Mouse (Mus musculus) embryonic facial prominence, embryonic 13.5 days (tissue): Measurements from ENCODE around the gene Lsm11. TPM values are rescaled to one million over a fixed set of nuclear protein-coding genes. Genes with fewer than 3 reads are reported as not detected.

Experiments
- ATAC-seq: fragments of 200-750 bp; cut with Nextera tagmentation; 2 replicates; pipeline ENCODE4 v1.8.0; 2017; ENCODE audit warnings: low read depth; ENCODE audit not compliant: insufficient number of reproducible peaks, insufficient read depth, low FRiP score, low TSS enrichment
- H3K27ac ChIP-seq: fragments of 300-500 bp; sonication (generic); 2 replicates; pipeline ENCODE4 v1.5.1; 2015; ENCODE audit warnings: moderate library complexity, mild to moderate bottlenecking, inconsistent platforms
- H3K27me3 ChIP-seq: fragments of 300-500 bp; sonication (generic); 2 replicates; pipeline ENCODE4 v1.6.1; 2015; ENCODE audit warnings: mild to moderate bottlenecking, inconsistent platforms
- H3K36me3 ChIP-seq: fragments of 300-500 bp; sonication (generic); 2 replicates; pipeline ENCODE4 v1.6.1; 2015; ENCODE audit warnings: mild to moderate bottlenecking, inconsistent platforms
- H3K4me1 ChIP-seq: fragments of 300-500 bp; sonication (generic); 2 replicates; pipeline ENCODE4 v1.6.1; 2015; ENCODE audit warnings: inconsistent platforms
- H3K4me2 ChIP-seq: fragments of 300-500 bp; sonication (generic); 2 replicates; pipeline ENCODE4 v1.6.1; 2015; ENCODE audit warnings: moderate library complexity, mild to moderate bottlenecking, inconsistent platforms
- H3K4me3 ChIP-seq: fragments of 300-500 bp; sonication (generic); 2 replicates; pipeline ENCODE4 v1.5.1; 2015; ENCODE audit warnings: mild to moderate bottlenecking, inconsistent platforms
- H3K9ac ChIP-seq: fragments of 300-500 bp; sonication (generic); 2 replicates; pipeline ENCODE4 v1.6.1; 2015; ENCODE audit warnings: mild to moderate bottlenecking, inconsistent platforms
- H3K9me3 ChIP-seq: fragments of 300-500 bp; sonication (generic); 2 replicates; pipeline ENCODE4 v1.6.1; 2016; ENCODE audit warnings: inconsistent platforms
- WGBS: fragments of 180-500 bp; shearing (Covaris S2); methylation state at CpG from one replicate; pipeline ENCODE4 v1.1.7; 2015; ENCODE audit warnings: mixed read lengths; 5-methylcytosine and 5-hydroxymethylcytosine counted together
- polyA plus RNA-seq: library from polyadenylated mRNA; unstranded; fragments of >200 nt; fragmentation: Nextera tagmentation; extraction: Ambion mirVana; gene quantifications from 2 replicates; pipeline ENCODE4 v1.2.1, GENCODE M21; 2015

Gene Lsm11
- polyA plus RNA-seq, 1 experiment from 2014 or later, result 7.0 TPM

DNA sequence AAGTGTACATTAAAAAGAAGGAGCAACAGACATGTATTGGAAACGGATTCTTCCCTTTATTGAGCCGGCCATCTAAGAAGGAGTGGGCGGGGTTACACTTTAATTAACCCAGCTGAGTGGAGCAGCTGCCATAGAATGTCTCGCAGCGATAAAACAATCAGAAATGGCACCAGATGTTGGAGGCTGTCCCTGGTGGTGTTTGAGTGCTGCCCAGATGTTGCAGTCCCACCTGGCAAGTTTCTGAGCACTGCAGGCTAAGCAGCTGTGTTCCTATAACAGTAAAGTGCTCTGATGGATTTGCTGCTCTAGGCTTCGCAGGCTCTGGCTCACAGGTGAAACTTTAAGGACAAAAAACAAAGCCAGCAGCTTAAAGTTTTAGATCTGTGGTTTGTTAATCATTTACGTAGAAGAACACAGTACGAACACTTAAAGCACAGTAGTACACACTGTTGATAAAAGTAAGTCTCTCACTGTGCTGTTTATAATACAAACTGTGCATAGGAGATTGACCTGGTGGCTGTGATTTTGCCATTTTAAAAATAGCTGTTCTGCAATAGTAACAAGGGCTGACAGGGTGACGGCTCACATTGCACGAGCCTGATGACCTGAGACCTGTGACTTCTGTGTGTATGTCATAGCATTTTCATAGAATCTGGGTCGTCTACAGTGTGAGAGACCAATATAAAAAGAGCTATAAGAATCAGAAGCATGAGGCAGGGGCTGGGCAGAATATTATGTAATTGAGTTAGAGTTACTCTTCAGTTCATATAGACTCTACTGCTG lies 44.3 kb downstream of the Lsm11 start:
- Histone ChIP-seq H3K27ac (no peak overlapping the region), H3K4me3 (no peak overlapping the region), H3K4me2 (no peak overlapping the region), H3K36me3 (peaks cover 54% of the 10 kb centered on the region), H3K9me3 (no peaks in the 10 kb centered on the region), H3K4me1 (0 out of 2 replicates have a peak, but pooled peaks cover 5% of the 10 kb centered on the region), H3K27me3 (no peaks in the 10 kb centered on the region), H3K9ac (no peak overlapping the region)
- 68% methylated on average over 11 of the region's 11 CpGs for WGBS
- ATAC-seq, result no peak

DNA sequence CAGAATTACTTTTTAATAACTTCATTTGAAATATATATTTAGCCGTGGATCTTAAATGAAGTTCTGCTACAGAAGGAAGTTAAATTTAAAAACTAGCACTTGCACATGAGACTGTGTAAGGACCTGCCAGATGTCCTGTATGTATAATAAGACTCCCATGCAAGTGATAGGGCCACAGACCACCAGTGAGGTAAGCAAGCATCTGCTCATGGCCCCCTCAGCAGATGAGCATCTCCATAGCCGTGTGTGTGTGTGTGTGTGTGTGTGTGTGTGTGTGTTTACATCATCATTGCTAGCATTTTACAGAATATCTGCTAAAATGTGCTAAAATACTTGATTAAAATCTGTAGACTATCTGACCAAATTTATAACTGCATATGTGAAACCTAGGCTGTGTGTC lies 47.3 kb downstream of the Lsm11 start:
- Histone ChIP-seq H3K36me3 (peaks cover 64% of the 10 kb centered on the region), H3K27ac (no peak overlapping the region), H3K9ac (no peak overlapping the region), H3K9me3 (no peaks in the 10 kb centered on the region), H3K4me3 (no peak overlapping the region), H3K27me3 (no peaks in the 10 kb centered on the region), H3K4me2 (no peak overlapping the region), H3K4me1 (0 out of 2 replicates have a peak, but pooled peaks cover 5% of the 10 kb centered on the region)
- no peak for ATAC-seq
- 92% methylated on average over 2 of the region's 2 CpGs for WGBS

DNA sequence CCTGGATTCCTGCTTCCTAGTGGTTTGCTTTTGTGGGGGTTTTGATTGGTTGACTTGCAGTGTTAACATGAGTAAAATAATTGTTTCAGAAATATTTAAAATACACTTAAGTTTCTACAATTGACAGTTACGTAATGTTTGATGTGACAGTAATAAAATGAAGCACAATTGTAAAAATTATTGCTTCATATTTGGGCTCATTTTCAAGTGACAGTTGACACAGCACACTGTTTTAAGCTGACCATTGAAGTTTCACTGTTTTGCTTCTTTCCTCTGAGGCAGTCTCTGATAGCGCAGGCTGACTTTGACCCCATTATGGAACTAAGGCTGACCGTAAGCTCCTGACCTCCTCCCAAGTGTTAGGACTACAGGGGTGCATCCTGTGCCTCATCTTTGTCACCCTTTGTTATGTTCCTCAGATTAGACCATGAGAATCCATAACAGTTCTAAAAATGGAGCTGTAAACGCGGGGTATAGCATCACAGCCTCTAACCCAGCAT lies 51.8 kb downstream of the Lsm11 start:
- WGBS, result 96% methylated on average over 5 of the region's 5 CpGs
- Histone ChIP-seq H3K4me2 (no peak overlapping the region), H3K27me3 (no peaks in the 10 kb centered on the region), H3K36me3 (peaks cover 89% of the 10 kb centered on the region), H3K27ac (no peak overlapping the region), H3K9ac (no peak overlapping the region), H3K4me1 (no peaks in the 10 kb centered on the region), H3K4me3 (no peak overlapping the region), H3K9me3 (no peaks in the 10 kb centered on the region)
- ATAC-seq, result no peak

DNA sequence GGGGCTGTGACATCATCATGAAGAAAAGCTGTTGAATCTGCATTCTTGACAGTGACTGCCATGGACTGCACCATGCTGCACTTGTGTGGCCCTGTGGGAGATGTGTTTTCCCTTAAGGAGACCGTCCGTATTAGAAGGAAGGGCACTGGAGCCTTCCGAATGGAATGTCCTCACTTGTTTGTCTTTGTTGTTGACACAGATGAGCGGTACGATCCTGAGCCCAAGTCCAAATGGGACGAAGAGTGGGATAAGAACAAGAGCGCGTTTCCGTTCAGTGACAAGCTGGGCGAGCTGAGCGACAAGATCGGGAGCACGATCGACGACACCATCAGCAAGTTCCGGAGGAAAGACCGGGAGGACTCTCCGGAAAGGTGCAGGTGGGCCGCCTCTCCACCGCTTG lies 54.3 kb downstream of the Lsm11 start:
- peaks cover 85% of the 10 kb centered on the region for H3K36me3 ChIP-seq
- H3K4me1 ChIP-seq, result no peaks in the 10 kb centered on the region
- H3K27ac ChIP-seq, result no peak overlapping the region
- no peak overlapping the region for H3K4me3 ChIP-seq
- WGBS, result 94% methylated on average over 20 of the region's 20 CpGs
- H3K9ac ChIP-seq, result no peak overlapping the region
- no peaks in the 10 kb centered on the region for H3K9me3 ChIP-seq
- H3K4me2 ChIP-seq, result no peak overlapping the region
- no peaks in the 10 kb centered on the region for H3K27me3 ChIP-seq
- ATAC-seq, result no peak

DNA sequence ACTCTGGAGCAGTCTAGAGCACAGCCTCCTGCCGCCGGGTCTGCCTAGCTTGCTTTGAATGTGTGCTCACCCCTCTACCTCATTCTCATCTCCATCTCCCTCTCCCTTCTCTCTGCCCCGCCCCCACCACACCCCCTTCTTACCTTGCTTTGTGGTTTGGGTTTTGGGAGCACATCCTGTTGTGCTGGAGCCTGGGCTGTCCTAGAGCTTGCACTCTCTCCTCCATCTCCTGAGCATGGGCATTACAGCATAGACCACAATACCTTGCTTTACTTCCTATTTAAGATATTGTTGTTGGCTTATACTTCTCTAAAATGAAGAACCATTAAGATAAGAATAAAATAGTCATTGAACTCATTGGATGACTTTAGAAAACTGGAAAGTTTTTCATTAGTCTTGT lies 54.8 kb downstream of the Lsm11 start:
- no peaks in the 10 kb centered on the region for H3K4me1 ChIP-seq
- no peaks in the 10 kb centered on the region for H3K9me3 ChIP-seq
- no peak for ATAC-seq
- no peak overlapping the region for H3K27ac ChIP-seq
- no peak overlapping the region for H3K4me2 ChIP-seq
- no peak overlapping the region for H3K4me3 ChIP-seq
- peaks cover 84% of the 10 kb centered on the region for H3K36me3 ChIP-seq
- no peak overlapping the region for H3K9ac ChIP-seq
- no peaks in the 10 kb centered on the region for H3K27me3 ChIP-seq
- WGBS, result 82% methylated on average over 3 of the region's 3 CpGs

DNA sequence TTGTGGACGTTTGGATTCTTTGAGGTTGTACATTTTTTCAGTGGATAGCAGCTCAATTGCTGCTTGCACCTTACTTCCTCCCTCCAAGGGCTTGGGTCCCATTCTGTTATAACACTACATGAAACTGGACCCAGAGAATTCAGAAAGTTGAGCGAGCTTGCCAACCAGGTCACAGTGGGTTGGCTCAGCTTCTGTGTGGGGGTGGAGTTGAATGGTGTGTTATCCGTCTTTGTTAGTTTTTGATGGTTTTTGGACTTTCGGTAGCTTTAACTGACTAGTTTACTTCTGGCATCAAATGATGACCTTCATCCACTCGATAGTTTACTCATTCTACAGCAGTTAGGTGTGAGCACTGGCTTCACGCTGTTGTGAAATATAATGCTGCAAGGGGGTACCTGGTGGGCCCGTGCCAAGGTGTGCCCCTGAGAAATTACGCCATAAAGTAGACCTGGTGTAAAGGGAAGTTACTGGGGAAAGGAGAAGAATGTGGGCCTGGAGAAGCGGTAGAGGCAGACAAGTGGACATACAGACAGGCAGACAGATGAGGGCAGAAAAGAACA lies 56.2 kb downstream of the Lsm11 start:
- peaks cover 72% of the 10 kb centered on the region for H3K36me3 ChIP-seq
- WGBS, result 87% methylated on average over 9 of the region's 9 CpGs
- no peak for ATAC-seq

DNA sequence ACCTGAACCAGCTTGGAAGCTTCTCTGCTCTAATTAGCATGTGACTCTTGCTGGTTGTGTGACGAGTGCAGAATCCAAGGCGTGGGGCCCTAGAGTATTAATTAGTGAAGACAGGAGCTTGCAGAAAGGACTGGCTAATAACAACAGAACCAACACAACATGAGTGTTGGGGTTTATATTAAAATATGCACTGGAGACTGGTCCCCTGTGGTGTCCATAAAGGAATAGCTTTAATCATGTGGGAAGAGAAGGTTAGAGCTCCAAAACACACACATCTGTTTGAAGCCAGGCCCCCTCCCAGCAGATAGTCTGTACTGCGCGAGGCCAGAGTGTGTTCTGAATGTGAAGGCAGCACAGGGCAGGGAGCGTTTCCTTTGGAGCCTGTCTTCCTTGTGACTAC lies 58.1 kb downstream of the Lsm11 start:
- H3K27ac ChIP-seq, result no peak overlapping the region
- 82% methylated on average over 5 of the region's 5 CpGs for WGBS
- no peak overlapping the region for H3K4me2 ChIP-seq
- no peaks in the 10 kb centered on the region for H3K27me3 ChIP-seq
- no peak overlapping the region for H3K9ac ChIP-seq
- no peak for ATAC-seq
- no peaks in the 10 kb centered on the region for H3K9me3 ChIP-seq
- H3K4me1 ChIP-seq, result peaks cover 13% of the 10 kb centered on the region
- H3K36me3 ChIP-seq, result peaks cover 53% of the 10 kb centered on the region
- H3K4me3 ChIP-seq, result no peak overlapping the region

More for the DNA sequence above, 56.2 kb downstream of the Lsm11 start:
- H3K27ac ChIP-seq, result no peak overlapping the region
- peaks cover 1% of the 10 kb centered on the region for H3K4me1 ChIP-seq
- no peak overlapping the region for H3K9ac ChIP-seq
- no peak overlapping the region for H3K4me3 ChIP-seq
- no peaks in the 10 kb centered on the region for H3K9me3 ChIP-seq
- no peak overlapping the region for H3K4me2 ChIP-seq
- no peaks in the 10 kb centered on the region for H3K27me3 ChIP-seq

DNA sequence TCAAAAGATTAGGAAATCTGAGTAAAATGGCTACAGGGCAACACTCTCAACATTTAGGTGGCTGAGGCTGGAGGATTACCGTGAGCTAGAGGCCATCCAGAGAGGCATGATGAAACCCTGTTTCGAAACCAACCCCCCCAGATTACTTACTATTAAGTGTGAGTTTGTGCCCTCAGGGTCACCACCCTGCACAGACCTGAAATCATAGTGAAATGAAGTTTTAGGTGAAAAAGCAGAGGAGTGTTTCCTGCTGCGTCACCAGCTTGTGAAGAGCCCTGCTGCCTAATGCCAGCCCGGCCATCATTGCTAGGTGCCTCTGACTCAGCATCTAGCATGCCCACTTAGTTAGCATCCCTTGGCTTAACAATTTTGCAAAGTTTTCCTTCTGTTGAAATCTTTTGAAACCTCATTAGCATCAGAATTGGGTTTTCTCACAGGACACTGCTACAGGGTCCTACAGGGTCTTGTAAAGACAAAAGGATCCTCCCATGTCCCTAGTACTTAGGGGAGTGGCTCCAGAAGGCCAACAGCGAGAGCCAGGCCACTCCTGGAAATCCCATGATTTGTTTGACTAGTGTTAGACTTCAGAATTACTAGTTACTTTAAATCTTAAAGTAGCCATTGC lies 59.0 kb downstream of the Lsm11 start:
- no peaks in the 10 kb centered on the region for H3K9me3 ChIP-seq
- H3K4me1 ChIP-seq, result peaks cover 17% of the 10 kb centered on the region
- H3K27ac ChIP-seq, result no peak overlapping the region
- H3K27me3 ChIP-seq, result no peaks in the 10 kb centered on the region
- ATAC-seq, result no peak
- H3K4me2 ChIP-seq, result no peak overlapping the region
- H3K4me3 ChIP-seq, result no peak overlapping the region
- WGBS, result 82% methylated on average over 5 of the region's 5 CpGs
- no peak overlapping the region for H3K9ac ChIP-seq
- H3K36me3 ChIP-seq, result peaks cover 45% of the 10 kb centered on the region

DNA sequence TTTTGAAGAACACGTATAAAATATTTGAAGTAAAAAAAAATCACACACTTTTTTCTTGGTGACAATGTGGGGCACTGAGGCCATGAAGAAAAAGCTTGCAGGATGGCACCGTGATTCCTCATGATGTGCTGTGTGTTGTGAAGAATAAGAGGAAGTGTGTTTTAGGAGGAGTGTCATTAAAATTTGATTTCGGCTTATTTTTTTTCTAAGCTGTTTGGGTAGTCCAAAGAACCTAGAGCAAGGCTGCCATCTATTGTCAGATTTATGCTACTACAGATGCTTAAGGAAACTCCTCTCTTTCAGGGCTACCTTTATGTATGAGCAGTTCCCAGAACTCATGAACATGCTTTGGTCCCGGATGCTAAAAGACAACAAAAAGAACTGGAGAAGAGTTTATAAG lies 60.7 kb downstream of the Lsm11 start:
- Histone ChIP-seq H3K9me3 (no peaks in the 10 kb centered on the region), H3K36me3 (peaks cover 28% of the 10 kb centered on the region), H3K27ac (no peak overlapping the region), H3K4me2 (no peak overlapping the region), H3K9ac (no peak overlapping the region), H3K4me1 (peaks cover 26% of the 10 kb centered on the region), H3K4me3 (no peak overlapping the region), H3K27me3 (no peaks in the 10 kb centered on the region)
- WGBS, result 51% methylated on average over 4 of the region's 4 CpGs
- ATAC-seq, result no peak

DNA sequence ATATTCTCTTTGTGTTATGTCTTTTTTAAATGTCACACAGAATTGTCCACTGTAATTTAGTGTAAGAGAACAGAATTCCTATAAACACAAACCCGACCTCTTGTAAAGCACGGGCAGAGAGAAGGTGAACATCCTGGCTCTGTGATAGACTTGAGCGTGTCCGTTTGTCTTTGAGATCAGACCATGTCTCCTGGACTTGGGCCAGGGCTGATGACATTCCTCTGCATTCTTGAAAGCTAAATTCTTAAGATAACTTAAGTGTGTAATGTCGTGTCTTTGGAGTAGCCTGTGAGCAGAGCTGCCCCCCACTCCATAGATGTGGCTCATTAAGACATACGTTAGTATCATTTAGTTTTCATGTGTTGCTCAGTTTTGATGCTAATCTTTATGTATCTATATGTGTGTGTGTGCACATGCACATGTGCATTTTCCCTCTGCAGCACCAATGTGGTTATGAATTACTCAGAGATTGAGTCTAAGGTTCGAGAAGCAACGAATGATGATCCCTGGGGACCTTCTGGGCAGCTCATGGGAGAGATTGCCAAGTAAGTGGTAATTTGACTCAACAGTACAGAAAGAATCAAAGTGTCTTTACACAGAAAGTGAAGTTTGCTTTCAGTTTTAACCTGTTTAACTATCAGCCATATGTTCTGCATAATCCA lies 61.3 kb downstream of the Lsm11 start:
- H3K4me2 ChIP-seq, result no peak overlapping the region
- H3K27me3 ChIP-seq, result no peaks in the 10 kb centered on the region
- no peak for ATAC-seq
- peaks cover 21% of the 10 kb centered on the region for H3K36me3 ChIP-seq
- H3K9ac ChIP-seq, result no peak overlapping the region
- 43% methylated on average over 8 of the region's 8 CpGs for WGBS
- H3K4me1 ChIP-seq, result peaks cover 28% of the 10 kb centered on the region
- no peaks in the 10 kb centered on the region for H3K9me3 ChIP-seq
- H3K27ac ChIP-seq, result 0 out of 2 replicates have a peak overlapping the region, but pooled peaks have one; percentile 16
- H3K4me3 ChIP-seq, result no peak overlapping the region

DNA sequence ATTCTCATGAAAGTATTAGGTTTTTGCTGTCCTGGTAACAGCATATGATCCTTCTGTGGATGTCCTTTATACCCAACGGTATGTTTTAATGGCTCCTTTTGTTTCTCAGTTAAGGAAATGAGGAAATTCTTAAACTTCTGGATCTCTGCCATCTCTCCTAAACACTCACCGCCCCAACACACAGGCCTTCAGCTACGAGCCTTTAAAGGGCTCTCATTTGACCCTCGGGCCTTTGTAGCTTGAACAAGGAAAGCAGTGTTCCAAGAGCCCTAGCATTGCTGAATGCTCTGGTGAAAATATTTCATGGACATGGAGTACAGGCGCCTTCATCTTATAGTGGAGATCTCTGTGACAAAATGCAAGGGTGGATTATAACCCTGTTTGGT lies 63.1 kb downstream of the Lsm11 start:
- H3K27me3 ChIP-seq, result no peaks in the 10 kb centered on the region
- H3K4me1 ChIP-seq, result peaks cover 32% of the 10 kb centered on the region
- H3K27ac ChIP-seq, result peak overlapping the region; percentile 57; the same call in 1 of the 2 replicates
- no peak for ATAC-seq
- no peak overlapping the region for H3K9ac ChIP-seq
- 19% methylated on average over 5 of the region's 5 CpGs for WGBS
- H3K4me3 ChIP-seq, result no peak overlapping the region
- H3K36me3 ChIP-seq, result peaks cover 11% of the 10 kb centered on the region
- no peak overlapping the region for H3K4me2 ChIP-seq
- no peaks in the 10 kb centered on the region for H3K9me3 ChIP-seq
